ENCODE assay signal across 11 mouse cellular contexts in the genomic region with DNA sequence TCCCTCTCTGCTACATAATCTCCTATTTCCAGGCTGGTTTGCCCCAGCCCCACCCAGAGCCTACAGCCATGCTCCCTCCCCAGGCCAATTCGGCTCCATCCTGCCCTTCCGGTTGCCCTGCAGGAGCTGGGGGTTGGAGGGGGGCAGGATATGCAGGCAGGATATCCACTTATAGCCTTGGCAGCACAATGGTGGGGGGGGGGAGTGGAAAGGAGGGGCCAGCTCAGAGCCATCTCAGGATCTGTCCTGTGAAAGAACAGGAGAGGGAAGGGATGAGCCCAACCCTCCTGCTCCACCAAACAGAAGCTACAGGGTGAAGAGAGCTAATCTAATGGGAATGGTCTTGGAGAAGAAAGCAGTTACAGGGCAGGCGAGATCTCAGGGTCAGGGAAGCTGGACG. TPM values are rescaled to one million over a fixed set of nuclear protein-coding genes. Genes with fewer than 3 reads are reported as not detected.
DNase-seq lines count a peak whose midpoint lies in the region; ATAC-seq and TF ChIP-seq lines count a peak whose summit lies in the region.
"Had no signal": no experiment of that assay in that cellular context is flagged by ENCODE, and none has a peak within 500 bp of the region (broad histone marks: within the 10 kb centered on the region; RNA-seq: fewer than 3 reads in every experiment).

No protein-coding gene starts in this region.

- no peaks in the 10 kb centered on the region for H3K9me3 ChIP-seq in liver, embryonic 16.5 days (replicated peaks; ENCODE audit: control insufficient read depth, low read length)

- WGBS in liver, embryonic 16.5 days (ENCODE audit: insufficient replicate concordance) = 68% methylated on average over 4 of the region's 4 CpGs

- no peaks in the 10 kb centered on the region for H3K36me3 ChIP-seq in liver, embryonic 16.5 days (ENCODE audit: control insufficient read depth, insufficient read depth)

- no peak overlapping the region for H3K9ac ChIP-seq in liver, embryonic 16.5 days (ENCODE audit: low read depth, low read length)

- peaks cover 12% of the 10 kb centered on the region for H3K4me1 ChIP-seq in liver, embryonic 16.5 days (ENCODE audit: control insufficient read depth, low read depth, low read length)

- H3K4me3 ChIP-seq in liver, embryonic 16.5 days (ENCODE audit: low read depth, low read length) = no peak overlapping the region
- no peak overlapping the region for H3K4me3 ChIP-seq in left cerebral cortex, adult 2 months
- H3K4me3 ChIP-seq: erythroblast, embryonic 14.5 days had no signal

- no peak for TF ChIP-seq CTCF in left cerebral cortex, adult 2 months (IDR thresholded peaks at IDR 0.05)

- peaks cover 23% of the 10 kb centered on the region for H3K27me3 ChIP-seq in liver, embryonic 16.5 days (ENCODE audit: control insufficient read depth, insufficient read depth, low read depth, low read length)

- peak; percentile 35 for ATAC-seq in liver, embryonic 16.5 days (ENCODE audit: low read depth)

- H3K27ac ChIP-seq in liver, embryonic 16.5 days (ENCODE audit: low read length) = no peak overlapping the region
- no peak overlapping the region for H3K27ac ChIP-seq in left cerebral cortex, adult 2 months

- H3K4me2 ChIP-seq in liver, embryonic 16.5 days (ENCODE audit: low read depth, low read length) = no peak overlapping the region
- H3K4me2 ChIP-seq: midbrain, embryonic 11.5 days had no signal

- intact Hi-C loops in left cerebral cortex, adult 2 months (cut with DNase I) = no loop called here

- peak; percentile 71 for DNase-seq in adrenal gland, adult 2 months
- DNase-seq in adrenal gland, adult 18-20 months (ENCODE audit: low spot score in 2 of 2) = no peak
- DNase-seq in R1 (ENCODE audit: low read depth, low spot score) = peak; percentile 99
- peak; percentile 60 for DNase-seq in heart, postnatal 4 days
- DNase-seq in MN1 (ENCODE audit: low spot score) = no peak
- no peak for DNase-seq in spleen, adult 12 weeks (ENCODE audit: low spot score)
- no peak for DNase-seq in left cerebral cortex, adult 2 months (ENCODE audit: extremely low spot score in 1 of 2, low spot score in 2 of 2)
- DNase-seq: cerebellum, adult 2 months had no signal

RNA-seq across cellular contexts. Expression of gene Itgb7, which starts 8.9 kb away (rescaled TPM):
- total RNA-seq in adrenal gland, adult 2 months (2021) = 1 to 10 TPM; 2.0 to 4.7 TPM
- polyA plus RNA-seq in adrenal gland, adult 2 months (2012; rRNA removed) = 2.3 and 2.4 TPM in 2 replicates
- total RNA-seq in adrenal gland, adult 18-20 months (2021) = 1 to 10 TPM; 4.1 to 7.4 TPM
- 1 to 10 TPM in 1 of 2 experiments, under 1 TPM in 1; 0.98 to 1.0 TPM for total RNA-seq in heart, postnatal 4 days (2021)
- polyA plus RNA-seq in liver, embryonic 16.5 days (2015; fragmentation: Nextera tagmentation; extraction: Ambion mirVana) = 5.5 and 5.6 TPM in 2 replicates
- 1 to 10 TPM in 1 of 2 experiments, under 1 TPM in 1; 0.86 to 1.3 TPM for total RNA-seq in left cerebral cortex, adult 2 months (2021)

RNA-seq across cellular contexts. Expression of gene Rarg, which starts 16.7 kb away (rescaled TPM):
- 10 to 100 TPM; 21.0 to 35.8 TPM for total RNA-seq in adrenal gland, adult 2 months (2021)
- 29.9 and 32.4 TPM in 2 replicates for polyA plus RNA-seq in adrenal gland, adult 2 months (2012; rRNA removed)
- 10 to 100 TPM; 21.7 to 27.2 TPM for total RNA-seq in adrenal gland, adult 18-20 months (2021)
- 10 to 100 TPM; 12.9 to 16.6 TPM for total RNA-seq in heart, postnatal 4 days (2021)
- polyA plus RNA-seq in liver, embryonic 16.5 days (2015; fragmentation: Nextera tagmentation; extraction: Ambion mirVana) = 2.4 and 2.5 TPM in 2 replicates
- 10 to 100 TPM; 13.8 to 17.1 TPM for total RNA-seq in left cerebral cortex, adult 2 months (2021)

RNA-seq across cellular contexts. Expression of gene Gm9918, which starts 29.8 kb away (rescaled TPM):
- not detected for total RNA-seq in adrenal gland, adult 2 months (2021)
- 0.47 and 0.87 TPM in 2 replicates for polyA plus RNA-seq in adrenal gland, adult 2 months (2012; rRNA removed)
- under 1 TPM in 1 of 2 experiments, not detected in 1; 0.13 TPM for total RNA-seq in adrenal gland, adult 18-20 months (2021)
- total RNA-seq in heart, postnatal 4 days (2021) = not detected
- not detected in 2 replicates for polyA plus RNA-seq in liver, embryonic 16.5 days (2015; fragmentation: Nextera tagmentation; extraction: Ambion mirVana)
- not detected for total RNA-seq in left cerebral cortex, adult 2 months (2021)
- polyA plus RNA-seq: erythroblast, embryonic 14.5 days had no signal

RNA-seq across cellular contexts. Expression of gene Csad, which starts 36.1 kb away (rescaled TPM):
- 100 to 1,000 TPM in 1 of 2 experiments, 10 to 100 TPM in 1; 71.2 to 106 TPM for total RNA-seq in adrenal gland, adult 2 months (2021)
- 128 and 216 TPM in 2 replicates for polyA plus RNA-seq in adrenal gland, adult 2 months (2012; rRNA removed)
- total RNA-seq in adrenal gland, adult 18-20 months (2021) = 100 to 1,000 TPM in 1 of 2 experiments, 10 to 100 TPM in 1; 81.7 to 106 TPM
- total RNA-seq in heart, postnatal 4 days (2021) = 10 to 100 TPM; 26.8 to 29.9 TPM
- polyA plus RNA-seq in liver, embryonic 16.5 days (2015; fragmentation: Nextera tagmentation; extraction: Ambion mirVana) = 53.0 and 60.2 TPM in 2 replicates
- 10 to 100 TPM; 28.5 to 30.4 TPM for total RNA-seq in left cerebral cortex, adult 2 months (2021)

RNA-seq across cellular contexts. Expression of gene Zfp740, which starts 37.6 kb away (rescaled TPM):
- total RNA-seq in adrenal gland, adult 2 months (2021) = 10 to 100 TPM; 48.6 to 60.7 TPM
- 13.9 and 14.4 TPM in 2 replicates for polyA plus RNA-seq in adrenal gland, adult 2 months (2012; rRNA removed)
- total RNA-seq in adrenal gland, adult 18-20 months (2021) = 10 to 100 TPM; 49.8 to 65.0 TPM
- total RNA-seq in heart, postnatal 4 days (2021) = 10 to 100 TPM; 45.3 to 49.4 TPM
- polyA plus RNA-seq in liver, embryonic 16.5 days (2015; fragmentation: Nextera tagmentation; extraction: Ambion mirVana) = 16.3 and 17.1 TPM in 2 replicates
- total RNA-seq in left cerebral cortex, adult 2 months (2021) = 10 to 100 TPM; 69.6 to 72.4 TPM

Comparison
In these comparisons a context has a peak if more than half of its experiments do, and no peak if none do; other contexts are left out.
1. DNase-seq: peak in adrenal gland, adult 2 months (single experiment), R1 (single experiment) and heart, postnatal 4 days (single experiment); none in adrenal gland, adult 18-20 months (0 of 2), MN1 (single experiment), spleen, adult 12 weeks (single experiment) and left cerebral cortex, adult 2 months (0 of 2).